Mouse (Mus musculus) forebrain, embryonic 10.5 days (tissue): Measurements from ENCODE around the gene Gab1. TPM values are rescaled to one million over a fixed set of nuclear protein-coding genes. Genes with fewer than 3 reads are reported as not detected.
A peak's percentile ranks its signal among the peaks of the same experiment; 100 is the strongest.

Experiments used
- DNase-seq: peaks from one replicate; pipeline ENCODE4 v3.0.0-alpha.2; 2017; ENCODE audit warnings: low spot score; ENCODE audit errors: extremely low spot score
- H3K27ac ChIP-seq: fragments of 300-500 bp; sonication (generic); 2 replicates; pipeline ENCODE4 v1.5.1; 2016; ENCODE audit warnings: mild to moderate bottlenecking
- H3K27me3 ChIP-seq: fragments of 300-500 bp; sonication (generic); 2 replicates; pipeline ENCODE4 v1.6.1; 2016; ENCODE audit warnings: mild to moderate bottlenecking; ENCODE audit not compliant: poor library complexity, severe bottlenecking
- H3K36me3 ChIP-seq: fragments of 300-500 bp; sonication (generic); replicated peaks from 2 replicates; pipeline ENCODE4 v1.6.1; 2016; ENCODE audit warnings: mild to moderate bottlenecking, moderate library complexity
- H3K4me1 ChIP-seq: fragments of 300-500 bp; sonication (generic); 2 replicates; pipeline ENCODE4 v1.6.1; 2016
- H3K4me3 ChIP-seq: fragments of 300-500 bp; sonication (generic); 2 replicates; pipeline ENCODE4 v1.5.1; 2016; ENCODE audit warnings: mild to moderate bottlenecking, moderate library complexity
- H3K9me3 ChIP-seq: fragments of 300-500 bp; sonication (generic); 2 replicates; pipeline ENCODE4 v1.6.1; 2016; ENCODE audit warnings: mild to moderate bottlenecking, moderate library complexity
- WGBS: fragments of 180-500 bp; shearing (Covaris S2); methylation state at CpG from one replicate; pipeline ENCODE4 v1.1.7; 2016; 5-methylcytosine and 5-hydroxymethylcytosine counted together
- polyA plus RNA-seq: library from polyadenylated mRNA; unstranded; fragments of >200 nt; fragmentation: Nextera tagmentation; extraction: Ambion mirVana; gene quantifications from 2 replicates; pipeline ENCODE4 v1.2.1, GENCODE M21; 2016

Gab1 gene
- polyA plus RNA-seq, 1 experiment from 2014 or later, result 10.1 TPM

DNA sequence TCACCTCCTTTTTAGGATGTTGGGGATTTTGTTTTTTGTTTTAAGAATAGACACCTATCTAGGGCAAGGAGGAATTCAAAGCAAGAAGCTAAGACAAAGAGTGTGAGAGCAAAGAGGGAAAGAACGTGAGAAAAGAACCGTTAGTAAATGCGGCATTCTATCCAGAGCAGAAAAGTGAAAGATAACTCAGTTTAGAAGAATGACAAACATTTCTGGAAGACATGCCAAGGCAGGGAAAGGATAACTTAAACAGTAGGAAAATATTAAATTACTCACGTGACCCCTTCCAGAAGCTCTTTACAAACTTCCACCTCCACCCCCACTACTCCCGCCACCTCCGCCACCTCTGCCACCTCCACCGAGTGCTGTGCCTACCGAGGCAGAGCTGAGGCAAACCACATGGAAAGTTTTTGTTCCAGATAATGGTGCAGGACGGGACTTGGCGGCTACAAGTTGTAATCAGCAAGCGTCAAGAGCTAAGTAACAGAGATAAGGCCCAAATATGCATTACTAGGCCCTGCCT, 11.5 kb downstream of the Gab1 start:
- 85% methylated on average over 11 of the region's 11 CpGs for WGBS
- H3K27me3 ChIP-seq, result no peaks in the 10 kb centered on the region
- peak overlapping the region; percentile 56; the same call in 1 of the 2 replicates for H3K27ac ChIP-seq
- H3K4me3 ChIP-seq, result no peak overlapping the region
- DNase-seq, result no peak
- no peaks in the 10 kb centered on the region for H3K9me3 ChIP-seq
- no peaks in the 10 kb centered on the region for H3K36me3 ChIP-seq
- H3K4me1 ChIP-seq, result peaks cover 56% of the 10 kb centered on the region

DNA sequence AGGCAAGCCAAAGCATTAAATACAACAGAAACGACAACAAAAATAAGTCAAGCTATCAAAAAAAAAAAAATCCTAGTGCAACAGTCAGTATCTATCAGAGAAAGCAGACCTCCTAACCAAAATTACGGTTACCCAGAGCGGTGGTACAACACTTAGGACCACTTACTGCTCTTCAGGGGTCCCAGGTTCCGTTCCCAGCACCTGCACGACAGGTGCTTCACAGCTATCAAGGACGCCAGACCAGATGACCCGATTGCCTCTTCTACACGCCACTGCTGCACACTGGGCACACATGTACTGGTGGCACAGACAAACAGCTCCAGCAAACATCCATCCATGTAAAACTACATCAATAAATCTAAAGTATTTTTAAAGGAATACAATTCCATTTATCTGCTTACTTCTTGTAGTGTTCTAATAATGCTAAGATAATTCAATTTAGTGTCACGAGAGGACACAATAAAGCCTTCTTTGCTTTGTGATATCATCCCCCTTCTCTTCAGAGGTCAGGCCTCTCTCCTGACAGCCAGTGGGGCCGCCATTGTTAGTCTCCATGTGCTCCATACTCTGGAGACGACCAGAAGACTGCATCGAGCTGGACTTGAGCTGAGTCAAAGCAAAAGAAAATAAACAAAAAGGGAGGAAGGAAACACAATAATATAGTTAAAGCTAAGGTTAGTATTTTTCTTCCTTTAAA, 12.2 kb downstream of the Gab1 start:
- peaks cover 58% of the 10 kb centered on the region for H3K4me1 ChIP-seq
- no peaks in the 10 kb centered on the region for H3K9me3 ChIP-seq
- no peaks in the 10 kb centered on the region for H3K27me3 ChIP-seq
- H3K27ac ChIP-seq, result no peak overlapping the region
- no peaks in the 10 kb centered on the region for H3K36me3 ChIP-seq
- H3K4me3 ChIP-seq, result 0 out of 2 replicates have a peak overlapping the region, but pooled peaks have one; percentile 3
- no peak for DNase-seq
- 90% methylated on average over 12 of the region's 12 CpGs for WGBS

DNA sequence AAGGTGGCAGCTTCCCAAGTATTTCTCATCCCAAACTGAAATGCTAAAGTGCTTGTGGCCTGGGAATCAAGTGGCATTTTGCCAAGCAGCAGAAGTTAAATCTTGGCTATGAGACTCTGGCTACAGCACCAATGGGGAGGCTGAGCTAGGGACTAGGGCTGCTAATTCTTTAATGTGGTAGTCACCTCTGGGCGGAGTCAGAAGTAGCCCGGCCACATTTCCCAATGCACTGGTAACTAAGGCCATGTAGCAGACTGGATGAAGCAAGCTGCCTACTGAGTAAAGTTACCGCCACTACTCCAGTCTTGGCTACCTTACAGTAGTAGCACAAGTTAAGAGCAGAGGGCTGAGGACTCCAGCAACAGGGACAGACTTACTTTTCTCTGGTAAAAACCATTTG, 12.7 kb downstream of the Gab1 start:
- Histone ChIP-seq H3K36me3 (no peaks in the 10 kb centered on the region), H3K9me3 (no peaks in the 10 kb centered on the region), H3K27ac (no peak overlapping the region), H3K27me3 (no peaks in the 10 kb centered on the region), H3K4me1 (peaks cover 58% of the 10 kb centered on the region), H3K4me3 (0 out of 2 replicates have a peak overlapping the region, but pooled peaks have one; percentile 3)
- 89% methylated on average over 3 of the region's 3 CpGs for WGBS
- DNase-seq, result no peak

DNA sequence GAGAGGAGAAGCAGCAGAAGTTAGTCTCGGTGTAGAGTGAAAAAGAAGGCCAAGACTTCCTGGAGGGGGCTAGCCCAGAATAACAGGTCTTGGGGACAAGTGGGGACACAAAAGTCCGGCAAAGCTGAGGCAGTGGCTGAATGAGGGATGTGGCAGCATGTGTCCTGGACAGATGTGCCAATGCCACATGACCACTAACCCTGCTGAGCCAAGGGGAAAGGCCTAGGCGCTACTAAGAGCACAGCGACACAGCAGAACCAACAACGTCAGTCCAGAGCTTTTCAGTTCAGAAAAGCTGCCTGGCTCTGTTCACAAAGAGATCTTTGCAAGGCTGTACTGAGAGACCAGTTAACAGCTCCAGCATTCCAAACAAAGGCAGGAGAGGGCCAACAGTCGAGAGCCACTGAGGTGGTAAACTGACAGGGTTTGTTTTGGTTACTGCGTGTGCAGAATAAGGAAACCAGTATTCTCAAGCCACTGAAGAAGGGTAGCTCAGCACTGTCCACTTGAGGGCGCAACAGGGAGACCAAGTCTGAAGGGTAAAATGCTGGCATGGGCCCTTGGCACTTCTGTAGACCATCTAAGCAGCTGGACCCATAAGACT, 15.0 kb downstream of the Gab1 start:
- Histone ChIP-seq H3K27me3 (no peaks in the 10 kb centered on the region), H3K9me3 (no peaks in the 10 kb centered on the region), H3K36me3 (no peaks in the 10 kb centered on the region), H3K27ac (no peak overlapping the region), H3K4me1 (peaks cover 49% of the 10 kb centered on the region), H3K4me3 (no peak overlapping the region)
- no peak for DNase-seq
- 80% methylated on average over 8 of the region's 8 CpGs for WGBS

DNA sequence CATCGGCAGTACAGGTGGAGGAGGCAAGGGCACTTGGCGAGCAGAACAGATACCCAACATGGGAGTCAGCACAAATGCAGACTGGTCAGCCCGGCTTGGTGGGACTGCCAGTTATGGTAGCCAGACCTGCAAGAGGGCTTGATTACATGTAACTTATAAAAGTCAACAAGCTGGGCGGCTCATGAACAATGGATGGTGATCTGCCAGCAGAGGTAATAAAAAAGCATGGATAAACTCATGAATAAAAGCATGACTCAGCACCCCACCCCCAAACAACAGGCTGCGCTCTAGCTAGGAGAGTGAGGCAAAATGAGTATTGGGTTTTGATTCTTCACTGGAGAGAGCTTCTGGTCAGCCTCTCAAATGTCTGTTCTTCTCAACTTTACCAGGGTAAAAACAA, 16.9 kb downstream of the Gab1 start:
- Histone ChIP-seq H3K9me3 (no peaks in the 10 kb centered on the region), H3K4me1 (peaks cover 34% of the 10 kb centered on the region), H3K4me3 (no peak overlapping the region), H3K36me3 (no peaks in the 10 kb centered on the region), H3K27ac (no peak overlapping the region), H3K27me3 (no peaks in the 10 kb centered on the region)
- 82% methylated on average over 5 of the region's 5 CpGs for WGBS
- DNase-seq, result no peak

GRCm38 (mm10) chr8:80859180-80859775, 21.0 kb downstream of the Gab1 start:
- peaks cover 15% of the 10 kb centered on the region for H3K4me1 ChIP-seq
- H3K27me3 ChIP-seq, result no peaks in the 10 kb centered on the region

DNA sequence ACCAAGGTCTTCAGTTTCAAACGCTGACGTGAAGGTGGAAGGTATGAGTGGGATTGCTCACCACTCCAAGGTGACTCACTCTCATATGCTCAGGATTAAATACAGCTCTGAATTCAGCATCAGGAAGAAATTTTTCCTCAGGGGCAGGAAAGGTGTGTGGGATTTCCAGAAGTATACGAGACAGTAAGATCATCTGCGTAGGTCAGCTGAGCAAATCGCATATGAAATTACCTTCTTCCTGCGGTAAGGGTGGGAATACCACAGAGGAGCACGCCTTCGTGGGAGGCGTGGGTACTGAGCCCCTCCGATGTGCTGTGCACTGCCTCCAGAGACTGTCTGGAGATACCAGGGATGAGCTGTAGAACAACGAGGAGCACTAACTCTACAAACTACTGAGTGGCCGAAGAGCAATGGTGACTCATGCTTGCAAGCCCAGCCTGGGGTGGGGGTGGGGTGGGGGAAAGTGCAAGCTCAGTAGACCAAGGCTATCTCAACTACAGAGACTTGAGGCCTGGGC, 22.4 kb downstream of the Gab1 start:
- no peak for DNase-seq
- no peaks in the 10 kb centered on the region for H3K27me3 ChIP-seq
- 92% methylated on average over 12 of the region's 12 CpGs for WGBS
- H3K4me3 ChIP-seq, result no peak overlapping the region
- H3K9me3 ChIP-seq, result no peaks in the 10 kb centered on the region
- 0 out of 2 replicates have a peak, but pooled peaks cover 2% of the 10 kb centered on the region for H3K36me3 ChIP-seq
- no peak overlapping the region for H3K27ac ChIP-seq
- H3K4me1 ChIP-seq, result peaks cover 7% of the 10 kb centered on the region

More at GRCm38 (mm10) chr8:80859180-80859775, 21.0 kb downstream of the Gab1 start:
- WGBS, result 97% methylated on average over 26 of the region's 26 CpGs
- no peak overlapping the region for H3K4me3 ChIP-seq
- no peak overlapping the region for H3K27ac ChIP-seq
- no peak for DNase-seq
- 0 out of 2 replicates have a peak, but pooled peaks cover 2% of the 10 kb centered on the region for H3K36me3 ChIP-seq
- no peaks in the 10 kb centered on the region for H3K9me3 ChIP-seq

DNA sequence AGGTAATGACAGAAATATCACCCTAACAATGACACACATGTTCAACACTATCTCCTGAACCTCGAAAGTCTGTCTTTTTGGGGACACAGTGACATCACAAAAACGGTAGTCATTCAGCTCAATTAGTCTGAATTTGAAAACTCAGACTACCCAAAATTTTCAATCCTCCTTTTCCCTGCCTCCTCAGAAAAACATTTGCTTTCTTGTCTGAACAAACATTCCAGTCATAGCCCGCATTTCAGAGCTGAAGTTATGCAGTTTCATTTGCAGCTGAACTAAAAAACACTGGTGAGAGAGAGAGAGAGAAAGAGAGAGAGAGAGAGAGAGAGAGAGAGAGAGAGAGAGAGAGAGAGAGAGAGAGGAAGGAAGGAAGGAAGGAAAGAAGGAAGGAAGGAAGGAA, 23.2 kb downstream of the Gab1 start:
- 0 out of 2 replicates have a peak, but pooled peaks cover 2% of the 10 kb centered on the region for H3K36me3 ChIP-seq
- DNase-seq, result no peak
- H3K27me3 ChIP-seq, result no peaks in the 10 kb centered on the region
- H3K27ac ChIP-seq, result no peak overlapping the region
- WGBS, result 81% methylated on average over 3 of the region's 3 CpGs
- no peak overlapping the region for H3K4me3 ChIP-seq
- H3K9me3 ChIP-seq, result no peaks in the 10 kb centered on the region
- peaks cover 7% of the 10 kb centered on the region; the same call in 1 of the 2 replicates for H3K4me1 ChIP-seq

DNA sequence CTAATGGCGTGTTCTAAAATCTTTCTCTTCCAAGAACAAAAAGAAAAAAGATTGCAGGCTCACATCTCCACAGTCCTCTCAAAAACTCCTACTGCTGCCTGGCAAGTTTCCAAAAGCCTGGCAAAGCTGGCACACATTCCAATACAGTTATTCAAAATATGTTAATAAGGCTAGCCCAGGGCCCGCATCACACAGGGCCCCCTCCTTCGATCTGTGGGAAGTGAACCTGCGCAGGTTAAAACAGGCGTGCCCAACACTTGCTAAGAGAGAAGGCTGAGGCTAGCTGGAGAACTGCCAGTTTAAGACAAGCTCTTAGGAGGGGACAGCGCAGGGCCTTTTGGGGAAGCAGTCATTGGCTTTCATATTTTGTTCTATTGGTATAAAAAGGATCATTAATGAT, 23.7 kb downstream of the Gab1 start:
- no peak for DNase-seq
- Histone ChIP-seq H3K9me3 (no peaks in the 10 kb centered on the region), H3K27ac (no peak overlapping the region), H3K4me3 (no peak overlapping the region), H3K36me3 (0 out of 2 replicates have a peak, but pooled peaks cover 2% of the 10 kb centered on the region), H3K27me3 (no peaks in the 10 kb centered on the region), H3K4me1 (peaks cover 7% of the 10 kb centered on the region; the same call in 1 of the 2 replicates)
- WGBS, result 94% methylated on average over 6 of the region's 6 CpGs

GRCm38 (mm10) chr8:80853622-80854021, 26.7 kb downstream of the Gab1 start:
- H3K27me3 ChIP-seq, result no peaks in the 10 kb centered on the region
- no peaks in the 10 kb centered on the region for H3K9me3 ChIP-seq
- 0 out of 2 replicates have a peak, but pooled peaks cover 2% of the 10 kb centered on the region for H3K36me3 ChIP-seq
- WGBS, result 88% methylated on average over 13 of the region's 13 CpGs
- peaks cover 4% of the 10 kb centered on the region for H3K4me1 ChIP-seq
- no peak overlapping the region for H3K27ac ChIP-seq
- DNase-seq, result no peak
- no peak overlapping the region for H3K4me3 ChIP-seq

DNA sequence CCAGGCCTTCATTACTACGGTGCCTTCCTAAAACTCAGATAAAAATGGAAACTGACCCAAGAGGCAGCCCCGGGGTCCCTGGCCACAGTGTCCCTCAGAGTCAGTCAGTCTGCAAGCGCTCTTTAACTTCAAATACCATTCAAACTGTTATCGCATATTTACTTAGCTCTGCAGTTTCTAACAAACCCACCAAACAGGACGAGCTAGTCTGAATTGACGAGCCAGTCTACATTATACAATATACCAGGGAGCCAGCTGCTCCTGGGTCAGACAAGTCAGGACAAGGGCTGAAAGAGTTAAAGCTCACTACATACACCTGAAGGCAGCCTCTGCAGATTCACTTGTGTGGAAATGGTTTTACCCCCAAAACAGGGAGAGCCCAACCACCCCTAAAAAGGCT, 27.1 kb downstream of the Gab1 start:
- Histone ChIP-seq H3K27me3 (no peaks in the 10 kb centered on the region), H3K4me3 (no peak overlapping the region), H3K27ac (no peak overlapping the region), H3K36me3 (0 out of 2 replicates have a peak, but pooled peaks cover 2% of the 10 kb centered on the region), H3K9me3 (no peaks in the 10 kb centered on the region), H3K4me1 (peaks cover 7% of the 10 kb centered on the region)
- 86% methylated on average over 6 of the region's 6 CpGs for WGBS
- no peak for DNase-seq

DNA sequence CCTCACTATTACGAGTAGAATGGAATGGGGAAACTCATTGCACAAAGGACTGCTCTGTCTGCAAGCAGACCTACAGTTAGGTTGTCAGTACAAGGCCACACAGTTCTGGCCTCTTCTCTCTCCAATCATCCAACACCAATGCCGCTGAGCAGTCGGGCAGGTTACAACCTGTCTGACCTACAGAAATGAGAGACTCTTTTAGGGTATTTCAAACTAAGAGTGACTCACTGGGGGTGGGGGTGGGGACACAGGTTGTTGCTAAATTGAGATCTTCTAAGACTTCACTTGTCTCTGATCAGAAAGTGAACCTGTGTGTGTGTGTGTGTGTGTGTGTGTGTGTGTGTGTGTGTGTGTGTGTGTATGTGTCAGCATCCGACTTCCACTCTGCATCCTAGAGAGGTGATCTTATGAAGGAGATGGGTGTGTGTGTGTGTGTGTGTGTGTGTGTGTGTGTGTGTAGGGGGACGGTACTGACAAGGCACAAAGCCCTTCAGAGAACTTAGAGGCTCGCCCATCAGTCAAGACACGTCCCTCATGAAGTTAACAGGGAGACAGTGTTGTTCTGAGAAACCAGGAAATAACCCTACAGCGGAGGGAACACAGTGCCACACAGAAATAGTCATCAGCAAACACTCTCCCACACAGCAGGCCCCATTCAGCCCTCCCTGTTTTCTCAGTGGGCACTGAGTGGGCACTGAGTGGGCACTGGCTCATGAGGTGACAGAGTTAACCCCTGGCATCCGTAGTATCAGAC, 27.7 kb downstream of the Gab1 start:
- 0 out of 2 replicates have a peak, but pooled peaks cover 2% of the 10 kb centered on the region for H3K36me3 ChIP-seq
- no peak for DNase-seq
- 88% methylated on average over 9 of the region's 9 CpGs for WGBS
- no peak overlapping the region for H3K27ac ChIP-seq
- no peaks in the 10 kb centered on the region for H3K27me3 ChIP-seq
- no peaks in the 10 kb centered on the region for H3K9me3 ChIP-seq
- H3K4me1 ChIP-seq, result peaks cover 5% of the 10 kb centered on the region
- H3K4me3 ChIP-seq, result no peak overlapping the region
